Mouse (Mus musculus) forebrain, embryonic 13.5 days (tissue): ENCODE measurements around the gene Slc35f4. TPM values are rescaled to one million over a fixed set of nuclear protein-coding genes. Genes with fewer than 3 reads are reported as not detected.

Experiments used
- ATAC-seq: fragments of 200-750 bp; cut with Nextera tagmentation; 2 replicates; pipeline ENCODE4 v1.8.0; 2017
- H3K27ac ChIP-seq: fragments of 300-500 bp; sonication (generic); 2 replicates; pipeline ENCODE4 v1.5.1; 2015; ENCODE audit warnings: inconsistent platforms, mild to moderate bottlenecking, moderate library complexity
- H3K27me3 ChIP-seq: fragments of 300-500 bp; sonication (generic); 2 replicates; pipeline ENCODE4 v1.6.1; 2015; ENCODE audit warnings: mild to moderate bottlenecking, inconsistent platforms
- H3K36me3 ChIP-seq: fragments of 300-500 bp; sonication (generic); 2 replicates; pipeline ENCODE4 v1.6.1; 2015; ENCODE audit warnings: mild to moderate bottlenecking, inconsistent platforms; ENCODE audit not compliant: poor library complexity, severe bottlenecking
- H3K4me1 ChIP-seq: fragments of 300-500 bp; sonication (generic); 2 replicates; pipeline ENCODE4 v1.6.1; 2015; ENCODE audit warnings: inconsistent platforms
- H3K4me2 ChIP-seq: fragments of 300-500 bp; sonication (generic); 2 replicates; pipeline ENCODE4 v1.6.1; 2015; ENCODE audit warnings: inconsistent platforms, mild to moderate bottlenecking, moderate library complexity
- H3K4me3 ChIP-seq: fragments of 300-500 bp; sonication (generic); 2 replicates; pipeline ENCODE4 v1.5.1; 2015; ENCODE audit warnings: mild to moderate bottlenecking, inconsistent platforms
- H3K9ac ChIP-seq: fragments of 300-500 bp; sonication (generic); 2 replicates; pipeline ENCODE4 v1.6.1; 2015; ENCODE audit warnings: mild to moderate bottlenecking, inconsistent platforms
- H3K9me3 ChIP-seq: fragments of 300-500 bp; sonication (generic); replicated peaks from 2 replicates; pipeline ENCODE4 v1.6.1; 2016; ENCODE audit warnings: inconsistent platforms
- WGBS: fragments of 180-500 bp; shearing (Covaris S2); methylation state at CpG from one replicate; pipeline ENCODE4 v1.1.7; 2015; 5-methylcytosine and 5-hydroxymethylcytosine counted together
- polyA plus RNA-seq: library from polyadenylated mRNA; unstranded; fragments of >200 nt; fragmentation: Nextera tagmentation; extraction: Ambion mirVana; gene quantifications from 2 replicates; pipeline ENCODE4 v1.2.1, GENCODE M21; 2015

The Slc35f4 gene
- polyA plus RNA-seq, 1 experiment from 2014 or later, result 2.7 TPM

DNA sequence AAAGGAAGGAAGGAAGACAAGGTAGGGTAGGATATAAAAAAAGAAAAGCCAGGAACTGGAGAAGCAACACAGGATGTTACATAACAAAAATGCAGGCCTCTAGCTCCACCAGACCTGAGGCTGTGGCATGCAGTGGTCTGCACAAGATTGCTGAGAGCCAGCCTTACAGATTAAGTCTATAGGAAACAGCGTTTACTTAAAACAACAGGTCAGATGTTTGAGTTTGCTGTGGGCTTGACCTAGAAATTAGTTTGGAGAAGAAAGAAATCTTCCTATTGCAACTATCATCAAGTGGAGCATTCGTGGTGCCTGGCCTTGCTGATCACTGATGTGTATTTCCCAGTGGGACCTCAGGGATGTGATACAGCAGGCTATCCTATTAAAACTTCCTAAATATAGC lies 64.1 kb downstream of the Slc35f4 start:
- Histone ChIP-seq H3K27me3 (no peaks in the 10 kb centered on the region), H3K9ac (no peak overlapping the region), H3K36me3 (no peaks in the 10 kb centered on the region), H3K27ac (no peak overlapping the region), H3K4me1 (no peaks in the 10 kb centered on the region), H3K9me3 (no peaks in the 10 kb centered on the region), H3K4me2 (no peak overlapping the region), H3K4me3 (no peak overlapping the region)
- no peak for ATAC-seq
- 86% methylated on average over 2 of the region's 2 CpGs for WGBS

DNA sequence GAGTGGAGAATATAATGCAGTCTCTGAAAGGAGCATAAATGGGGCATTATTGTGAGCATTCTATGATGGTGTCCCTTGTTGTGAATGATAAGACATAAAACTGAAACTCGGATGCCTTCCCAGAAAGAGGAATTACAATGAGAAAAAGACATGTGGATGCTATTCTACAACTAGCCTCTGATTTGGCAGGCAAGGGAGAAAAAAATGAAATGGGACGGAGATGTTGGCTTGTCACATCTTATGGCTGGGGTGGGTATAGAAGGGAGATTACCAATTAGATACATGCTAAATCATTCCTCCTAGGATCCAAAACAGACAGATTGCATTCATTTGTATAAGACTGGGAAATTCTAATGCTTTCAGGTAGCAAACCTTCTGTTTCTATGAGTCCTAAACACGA lies 65.0 kb downstream of the Slc35f4 start:
- no peak overlapping the region for H3K4me3 ChIP-seq
- H3K27me3 ChIP-seq, result no peaks in the 10 kb centered on the region
- no peaks in the 10 kb centered on the region for H3K4me1 ChIP-seq
- H3K36me3 ChIP-seq, result no peaks in the 10 kb centered on the region
- no peak for ATAC-seq
- no peak overlapping the region for H3K4me2 ChIP-seq
- H3K9me3 ChIP-seq, result no peaks in the 10 kb centered on the region
- H3K27ac ChIP-seq, result no peak overlapping the region
- H3K9ac ChIP-seq, result no peak overlapping the region
- WGBS, result 75% methylated on average over 3 of the region's 3 CpGs

DNA sequence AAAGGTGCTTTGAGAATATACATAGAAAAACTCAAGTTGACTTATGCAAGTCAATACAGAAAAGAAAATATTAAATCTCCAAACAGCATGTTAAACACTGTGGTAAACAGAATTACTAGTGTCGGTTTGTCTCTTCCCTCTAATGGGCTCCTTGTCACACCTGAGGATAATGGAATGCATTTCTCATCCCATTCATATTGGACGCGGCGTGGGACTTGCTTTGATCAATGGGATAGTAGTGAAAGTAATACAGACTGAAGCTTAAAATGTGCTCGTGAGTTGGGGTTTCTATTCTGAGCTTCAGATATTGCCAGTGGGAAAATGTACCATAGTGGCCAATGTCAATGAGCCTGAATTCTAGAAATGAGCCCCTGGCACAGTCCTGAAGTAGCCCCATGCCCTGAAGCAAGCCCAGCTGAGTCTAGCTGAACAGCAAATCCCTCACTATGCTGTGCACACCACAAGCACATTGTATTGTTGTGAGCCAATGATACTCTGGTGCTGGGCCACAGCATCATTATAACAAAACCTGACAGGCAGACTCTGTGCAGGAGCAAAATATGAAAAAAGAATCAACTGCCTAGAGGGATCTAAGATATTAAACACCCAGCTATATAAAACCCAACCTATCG lies 71.4 kb downstream of the Slc35f4 start:
- ATAC-seq, result no peak
- no peak overlapping the region for H3K4me3 ChIP-seq
- H3K27me3 ChIP-seq, result no peaks in the 10 kb centered on the region
- H3K9me3 ChIP-seq, result no peaks in the 10 kb centered on the region
- 77% methylated on average over 6 of the region's 6 CpGs for WGBS
- H3K4me2 ChIP-seq, result no peak overlapping the region
- peaks cover 5% of the 10 kb centered on the region for H3K4me1 ChIP-seq
- no peak overlapping the region for H3K9ac ChIP-seq
- H3K27ac ChIP-seq, result no peak overlapping the region
- H3K36me3 ChIP-seq, result no peaks in the 10 kb centered on the region

DNA sequence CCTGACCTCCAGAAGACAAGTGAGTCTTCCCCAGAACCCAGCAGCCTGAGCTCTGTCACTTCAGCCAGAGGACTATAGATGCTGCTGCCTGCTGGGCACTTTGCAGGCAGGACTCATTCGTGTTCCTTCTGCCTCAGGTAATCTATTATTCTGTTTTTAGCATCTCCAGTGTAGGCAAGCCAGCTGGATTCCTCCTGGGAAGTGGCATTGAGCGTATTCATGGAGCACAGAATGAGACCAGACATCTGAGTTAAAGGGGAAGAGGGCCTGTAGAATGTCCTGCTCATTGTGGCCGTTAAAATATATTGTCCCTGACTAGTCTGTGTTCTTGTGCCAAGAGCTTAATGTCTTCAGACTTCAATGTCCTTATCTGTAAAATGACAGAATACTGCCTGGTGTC lies 72.1 kb downstream of the Slc35f4 start:
- Histone ChIP-seq H3K27ac (no peak overlapping the region), H3K9me3 (no peaks in the 10 kb centered on the region), H3K4me1 (peaks cover 5% of the 10 kb centered on the region), H3K9ac (no peak overlapping the region), H3K27me3 (no peaks in the 10 kb centered on the region), H3K36me3 (no peaks in the 10 kb centered on the region), H3K4me3 (no peak overlapping the region), H3K4me2 (no peak overlapping the region)
- WGBS, result 6% methylated on average over 3 of the region's 3 CpGs
- no peak for ATAC-seq

DNA sequence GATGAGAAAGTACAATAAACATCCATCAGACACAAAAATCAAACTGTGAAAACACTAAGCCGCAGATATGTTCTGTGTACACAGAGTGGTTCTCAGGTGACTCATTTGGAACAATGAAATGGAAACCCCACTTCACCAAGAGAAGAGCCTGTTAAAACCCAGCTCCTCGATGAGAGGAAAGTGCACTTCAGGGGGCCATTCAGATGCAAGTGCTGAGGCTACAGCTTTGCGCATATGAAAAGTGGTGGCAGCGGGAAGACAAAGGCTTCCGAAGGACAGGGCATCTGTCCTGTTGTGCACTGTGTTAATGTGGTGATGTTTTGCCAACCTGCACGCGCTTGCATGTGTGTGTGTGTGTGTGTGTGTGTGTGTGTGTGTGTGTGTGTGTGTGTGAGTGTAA lies 78.2 kb downstream of the Slc35f4 start:
- H3K36me3 ChIP-seq, result no peaks in the 10 kb centered on the region
- H3K4me3 ChIP-seq, result no peak overlapping the region
- H3K9me3 ChIP-seq, result no peaks in the 10 kb centered on the region
- peaks cover 4% of the 10 kb centered on the region; the same call in 1 of the 2 replicates for H3K4me1 ChIP-seq
- WGBS, result 7% methylated on average over 7 of the region's 7 CpGs
- no peak overlapping the region for H3K9ac ChIP-seq
- H3K27ac ChIP-seq, result no peak overlapping the region
- no peaks in the 10 kb centered on the region for H3K27me3 ChIP-seq
- H3K4me2 ChIP-seq, result no peak overlapping the region
- peak; percentile 75; the same call in 1 of the 2 replicates for ATAC-seq

DNA sequence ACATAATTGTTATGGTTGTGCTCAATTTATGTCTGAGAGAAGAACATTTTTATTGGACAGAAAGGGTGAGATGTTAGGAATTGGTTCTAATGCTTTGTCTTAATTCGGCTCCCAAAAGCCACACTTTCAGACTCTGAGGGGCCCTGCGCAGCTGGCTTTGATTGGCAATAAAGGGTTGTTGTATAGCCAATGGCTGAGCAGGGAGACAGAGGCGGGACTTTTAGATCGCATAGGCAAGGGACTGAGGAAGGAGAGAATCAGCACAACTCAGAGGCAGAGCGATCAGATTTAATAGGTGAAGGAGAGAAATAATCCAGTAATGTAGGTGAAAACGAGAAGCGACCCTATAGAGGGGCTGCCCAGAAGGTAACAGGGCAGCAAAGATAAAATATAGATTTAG lies 79.4 kb downstream of the Slc35f4 start:
- no peak overlapping the region for H3K4me2 ChIP-seq
- H3K9ac ChIP-seq, result no peak overlapping the region
- peaks cover 4% of the 10 kb centered on the region; the same call in 1 of the 2 replicates for H3K4me1 ChIP-seq
- H3K27me3 ChIP-seq, result no peaks in the 10 kb centered on the region
- no peak overlapping the region for H3K4me3 ChIP-seq
- H3K27ac ChIP-seq, result no peak overlapping the region
- no peaks in the 10 kb centered on the region for H3K9me3 ChIP-seq
- 42% methylated on average over 7 of the region's 7 CpGs for WGBS
- no peaks in the 10 kb centered on the region for H3K36me3 ChIP-seq
- ATAC-seq, result no peak

DNA sequence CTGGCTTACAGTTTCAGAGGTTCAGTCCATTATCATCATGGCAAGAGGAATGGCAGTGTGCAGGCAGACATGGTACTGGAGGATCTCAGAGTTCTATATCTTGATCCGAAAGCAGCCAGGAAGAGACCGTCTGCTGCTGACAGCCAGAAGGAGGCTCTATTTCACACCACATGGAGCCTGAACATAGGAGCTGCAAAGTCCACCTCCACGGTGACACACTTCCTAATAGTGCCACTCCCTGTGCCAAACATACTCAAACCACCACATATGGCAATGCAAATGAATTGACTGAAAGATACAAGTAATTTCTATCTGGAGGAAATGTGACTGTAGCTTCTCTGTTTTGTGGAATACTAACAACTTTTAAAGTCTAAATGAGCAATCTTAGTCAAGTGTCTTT lies 89.0 kb downstream of the Slc35f4 start:
- ATAC-seq, result no peak
- Histone ChIP-seq H3K36me3 (no peaks in the 10 kb centered on the region), H3K4me1 (no peaks in the 10 kb centered on the region), H3K4me3 (no peak overlapping the region), H3K27me3 (no peaks in the 10 kb centered on the region), H3K27ac (no peak overlapping the region), H3K4me2 (no peak overlapping the region), H3K9ac (no peak overlapping the region), H3K9me3 (no peaks in the 10 kb centered on the region)
- 85% methylated on average over 3 of the region's 3 CpGs for WGBS

DNA sequence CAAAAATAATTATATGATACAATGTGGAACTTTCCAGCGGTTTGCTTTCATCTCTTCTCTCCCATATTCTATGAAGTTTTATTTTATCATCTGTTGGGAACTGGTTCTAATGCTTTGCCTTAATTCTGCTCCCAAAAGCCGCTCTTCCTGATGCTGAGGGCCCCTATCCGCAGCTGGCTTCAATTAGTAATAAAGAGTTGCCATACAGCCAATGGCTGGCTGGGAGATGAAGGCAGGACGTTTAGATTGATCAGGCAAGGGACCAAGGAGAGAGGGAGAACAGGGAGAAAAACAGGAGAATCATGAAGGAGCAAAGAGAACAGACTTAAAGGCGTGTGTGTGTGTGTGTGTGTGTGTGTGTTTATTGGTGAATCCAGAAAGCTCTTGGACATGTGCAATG lies 94.0 kb downstream of the Slc35f4 start:
- no peak for ATAC-seq
- no peaks in the 10 kb centered on the region for H3K27me3 ChIP-seq
- no peak overlapping the region for H3K4me3 ChIP-seq
- H3K27ac ChIP-seq, result no peak overlapping the region
- H3K36me3 ChIP-seq, result no peaks in the 10 kb centered on the region
- H3K4me2 ChIP-seq, result no peak overlapping the region
- 87% methylated on average over 5 of the region's 5 CpGs for WGBS
- H3K4me1 ChIP-seq, result no peaks in the 10 kb centered on the region
- no peaks in the 10 kb centered on the region for H3K9me3 ChIP-seq
- no peak overlapping the region for H3K9ac ChIP-seq

DNA sequence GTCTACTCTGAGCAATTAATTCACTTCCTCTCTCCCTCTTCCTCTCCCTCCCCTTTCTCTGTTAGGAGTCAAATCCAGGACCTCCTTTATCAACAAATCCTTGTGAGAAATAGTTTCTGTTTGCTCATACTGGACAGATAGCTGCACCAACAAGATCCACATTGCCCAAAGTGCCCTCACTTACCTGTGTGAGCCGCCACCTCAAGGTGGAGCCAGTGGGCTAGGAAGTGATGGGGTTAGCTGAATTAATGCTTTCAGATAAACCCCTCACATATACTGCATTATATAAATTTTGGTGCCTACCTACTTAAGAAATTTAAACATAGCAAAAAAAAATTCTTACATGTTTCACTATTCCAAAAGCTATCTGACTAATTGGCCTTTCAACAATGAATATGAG lies 133.4 kb downstream of the Slc35f4 start:
- H3K4me3 ChIP-seq, result no peak overlapping the region
- WGBS, result 30% methylated on average over 1 of the region's 1 CpGs
- H3K9me3 ChIP-seq, result no peaks in the 10 kb centered on the region
- H3K4me1 ChIP-seq, result no peaks in the 10 kb centered on the region
- no peak for ATAC-seq
- H3K4me2 ChIP-seq, result no peak overlapping the region
- H3K36me3 ChIP-seq, result no peaks in the 10 kb centered on the region
- no peaks in the 10 kb centered on the region for H3K27me3 ChIP-seq
- H3K27ac ChIP-seq, result no peak overlapping the region
- no peak overlapping the region for H3K9ac ChIP-seq

DNA sequence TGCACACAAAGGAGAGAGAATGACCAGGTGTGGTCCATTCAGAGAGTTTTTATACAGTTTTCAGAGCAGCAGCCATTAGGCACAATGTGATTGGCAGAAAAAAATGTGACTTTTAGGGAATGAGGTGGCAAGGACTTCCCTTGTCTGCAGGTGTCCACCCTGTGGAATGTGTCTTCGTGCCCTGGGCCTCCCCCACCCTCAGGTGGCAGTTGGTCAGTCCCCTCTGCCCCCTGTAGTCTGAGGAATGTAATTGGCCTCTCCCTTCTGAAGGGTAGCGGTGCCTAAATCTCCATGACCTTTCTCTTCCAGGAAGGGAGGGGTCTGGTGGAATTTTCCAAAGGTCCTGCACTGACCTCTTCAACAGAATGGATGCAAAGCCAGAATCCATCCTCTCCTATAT lies 163.7 kb downstream of the Slc35f4 start:
- Histone ChIP-seq H3K4me3 (no peak overlapping the region), H3K9ac (no peak overlapping the region), H3K36me3 (no peaks in the 10 kb centered on the region), H3K27ac (no peak overlapping the region), H3K27me3 (no peaks in the 10 kb centered on the region), H3K9me3 (no peaks in the 10 kb centered on the region), H3K4me1 (0 out of 2 replicates have a peak, but pooled peaks cover 3% of the 10 kb centered on the region), H3K4me2 (no peak overlapping the region)
- ATAC-seq, result no peak
- WGBS, result 62% methylated on average over 2 of the region's 2 CpGs

DNA sequence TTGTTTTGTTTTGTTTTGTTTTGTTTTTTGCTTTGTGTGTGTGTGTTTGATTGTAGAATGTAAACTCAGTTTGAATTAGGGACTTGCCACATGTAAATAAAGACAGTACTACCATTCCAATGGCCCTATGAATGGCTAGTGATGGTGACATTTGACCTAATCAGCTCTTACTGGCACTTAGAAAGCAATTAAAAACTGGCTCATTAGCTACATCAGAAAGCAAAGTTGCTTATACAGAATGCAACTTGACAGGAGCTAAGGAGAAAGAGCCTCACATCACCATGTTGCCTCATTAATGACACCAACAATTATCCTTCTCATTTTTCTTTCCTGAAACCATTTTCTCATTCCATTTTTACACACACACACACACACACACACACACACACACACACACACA lies 170.3 kb downstream of the Slc35f4 start:
- no peak for ATAC-seq
- Histone ChIP-seq H3K4me1 (no peaks in the 10 kb centered on the region), H3K9me3 (no peaks in the 10 kb centered on the region), H3K9ac (no peak overlapping the region), H3K36me3 (no peaks in the 10 kb centered on the region), H3K27ac (no peak overlapping the region), H3K4me2 (no peak overlapping the region), H3K4me3 (no peak overlapping the region), H3K27me3 (no peaks in the 10 kb centered on the region)

DNA sequence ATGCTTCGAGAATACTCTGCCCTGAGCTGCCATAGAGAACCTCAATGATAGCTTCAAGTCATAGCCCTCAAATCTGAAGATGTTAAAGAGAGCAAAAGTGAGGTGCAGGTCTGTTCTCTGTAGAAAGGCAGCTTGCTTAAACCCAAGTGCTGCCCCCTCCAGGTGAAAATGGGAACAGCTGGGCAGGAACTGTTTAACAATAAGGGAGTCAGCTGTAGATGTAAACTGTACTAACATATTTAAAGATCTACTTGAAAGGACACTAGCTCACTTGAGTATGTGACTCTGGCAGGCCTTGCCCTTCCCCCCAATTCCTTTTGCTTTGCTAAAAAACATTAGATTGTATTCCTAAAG lies 177.0 kb downstream of the Slc35f4 start:
- H3K9ac ChIP-seq, result no peak overlapping the region
- WGBS, result 65% methylated on average over 1 of the region's 1 CpGs
- H3K27ac ChIP-seq, result no peak overlapping the region
- H3K4me1 ChIP-seq, result no peaks in the 10 kb centered on the region
- no peaks in the 10 kb centered on the region for H3K36me3 ChIP-seq
- ATAC-seq, result 0 out of 2 replicates have a peak, but pooled peaks have one; percentile 3
- no peaks in the 10 kb centered on the region for H3K9me3 ChIP-seq
- H3K27me3 ChIP-seq, result no peaks in the 10 kb centered on the region
- H3K4me2 ChIP-seq, result no peak overlapping the region
- H3K4me3 ChIP-seq, result no peak overlapping the region

DNA sequence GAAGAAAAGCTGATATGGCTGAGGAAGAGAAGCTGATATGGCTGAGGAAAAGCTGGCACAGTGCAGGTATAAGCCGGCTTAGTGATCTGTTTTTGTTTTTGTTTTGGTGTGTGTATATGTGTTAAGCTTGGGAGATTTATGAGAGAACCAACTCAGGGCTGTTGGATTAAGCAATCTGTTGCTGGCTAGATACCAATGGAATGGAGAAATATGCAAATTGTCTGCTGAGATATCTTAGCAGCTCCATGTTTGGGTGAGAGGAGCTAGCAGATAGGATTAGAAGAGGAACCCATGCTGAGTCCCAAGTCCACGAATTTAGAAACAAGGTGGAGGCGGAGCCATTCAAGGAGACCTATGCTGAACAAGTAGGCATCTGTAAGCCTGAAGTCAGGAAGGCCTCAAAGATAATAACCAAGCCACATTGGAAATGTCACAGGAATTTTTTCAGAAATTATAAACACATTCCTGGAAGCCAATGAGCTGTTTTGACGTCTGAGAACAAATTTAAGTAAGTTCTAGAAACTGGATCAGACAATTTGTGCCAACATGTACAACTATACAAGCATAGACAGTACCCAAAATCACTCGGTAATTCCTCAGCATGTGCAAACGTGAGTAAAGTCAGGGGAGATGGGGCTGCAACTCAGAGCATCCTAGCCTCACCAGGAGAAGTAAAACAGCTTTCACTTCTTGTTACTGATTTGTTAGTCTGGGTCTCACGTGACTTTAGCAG lies 177.5 kb downstream of the Slc35f4 start:
- ATAC-seq, result peak; percentile 70; the same call in 1 of the 2 replicates
- H3K4me2 ChIP-seq, result no peak overlapping the region
- H3K4me3 ChIP-seq, result no peak overlapping the region
- 62% methylated on average over 7 of the region's 7 CpGs for WGBS
- no peaks in the 10 kb centered on the region for H3K4me1 ChIP-seq
- no peak overlapping the region for H3K27ac ChIP-seq
- H3K9me3 ChIP-seq, result no peaks in the 10 kb centered on the region
- H3K9ac ChIP-seq, result no peak overlapping the region
- H3K36me3 ChIP-seq, result no peaks in the 10 kb centered on the region
- H3K27me3 ChIP-seq, result no peaks in the 10 kb centered on the region
